Mouse (Mus musculus) limb, embryonic 12.5 days (tissue): ENCODE measurements around the gene Tgm6. TPM values are rescaled to one million over a fixed set of nuclear protein-coding genes. Genes with fewer than 3 reads are reported as not detected.

Experiments
- ATAC-seq: fragments of 200-750 bp; cut with Nextera tagmentation; 2 replicates; pipeline ENCODE4 v1.8.0; 2017; ENCODE audit warnings: low read depth, moderate TSS enrichment; ENCODE audit not compliant: insufficient number of reproducible peaks, insufficient read depth, low FRiP score, low TSS enrichment
- H3K27ac ChIP-seq: fragments of 300-500 bp; sonication (generic); 2 replicates; pipeline ENCODE4 v1.5.1; 2016; ENCODE audit warnings: mild to moderate bottlenecking, moderate library complexity
- H3K27me3 ChIP-seq: fragments of 300-500 bp; sonication (generic); 2 replicates; pipeline ENCODE4 v1.6.1; 2016; ENCODE audit warnings: mild to moderate bottlenecking, moderate library complexity
- H3K36me3 ChIP-seq: fragments of 300-500 bp; sonication (generic); 2 replicates; pipeline ENCODE4 v1.6.1; 2016; ENCODE audit warnings: mild to moderate bottlenecking, moderate library complexity
- H3K4me1 ChIP-seq: fragments of 300-500 bp; sonication (generic); replicated peaks from 2 replicates; pipeline ENCODE4 v1.6.1; 2016
- H3K4me2 ChIP-seq: fragments of 300-500 bp; sonication (generic); 2 replicates; pipeline ENCODE4 v1.6.1; 2016; ENCODE audit warnings: mild to moderate bottlenecking, moderate library complexity
- H3K4me3 ChIP-seq: fragments of 300-500 bp; sonication (generic); replicated peaks from 2 replicates; pipeline ENCODE4 v1.5.1; 2016; ENCODE audit warnings: mild to moderate bottlenecking
- H3K9ac ChIP-seq: fragments of 300-500 bp; sonication (generic); replicated peaks from 2 replicates; pipeline ENCODE4 v1.6.1; 2016; ENCODE audit warnings: mild to moderate bottlenecking, moderate library complexity
- H3K9me3 ChIP-seq: fragments of 300-500 bp; sonication (generic); 2 replicates; pipeline ENCODE4 v1.6.1; 2016; ENCODE audit warnings: mild to moderate bottlenecking, moderate library complexity
- WGBS: fragments of 180-500 bp; shearing (Covaris S2); methylation state at CpG from one replicate; pipeline ENCODE4 v1.1.7; 2016; 5-methylcytosine and 5-hydroxymethylcytosine counted together
- polyA plus RNA-seq: library from polyadenylated mRNA; unstranded; fragments of >200 nt; fragmentation: Nextera tagmentation; extraction: Ambion mirVana; gene quantifications from 2 replicates; pipeline ENCODE4 v1.2.1, GENCODE M21; 2016

Tgm6 gene
- polyA plus RNA-seq, 1 experiment from 2014 or later, result not detected

DNA sequence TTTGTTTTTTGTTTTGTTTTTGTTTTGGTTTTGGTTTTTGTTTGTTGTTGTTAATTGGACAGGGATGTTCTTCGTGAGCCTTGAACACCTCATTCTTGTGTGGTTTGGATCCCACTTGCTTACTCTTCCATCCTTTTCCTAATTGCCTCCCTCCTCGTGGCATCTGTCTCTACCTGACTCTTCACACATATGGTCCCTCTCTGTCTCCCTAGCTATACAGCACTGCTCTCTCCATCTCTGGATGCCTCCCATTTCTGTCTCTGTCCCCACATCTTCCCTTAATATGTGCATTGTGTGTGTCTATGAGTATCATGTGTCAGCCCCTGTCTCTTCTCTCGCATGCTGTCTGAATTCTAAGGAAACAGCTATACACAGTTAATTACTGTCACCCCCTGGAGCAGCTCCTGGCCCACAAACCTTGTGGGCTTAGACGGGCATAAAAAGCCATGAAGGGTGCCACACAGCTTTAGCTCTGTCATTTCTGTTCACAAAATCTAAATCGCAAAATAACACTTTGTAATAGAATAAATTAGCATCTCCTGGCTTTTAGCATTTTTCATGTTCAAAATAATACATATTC is 34.0 kb downstream of the Tgm6 start:
- Histone ChIP-seq H3K36me3 (no peaks in the 10 kb centered on the region), H3K4me1 (no peaks in the 10 kb centered on the region), H3K27me3 (no peaks in the 10 kb centered on the region), H3K9ac (no peak overlapping the region), H3K4me3 (no peak overlapping the region), H3K27ac (no peak overlapping the region), H3K9me3 (0 out of 2 replicates have a peak, but pooled peaks cover 5% of the 10 kb centered on the region), H3K4me2 (no peak overlapping the region)
- 71% methylated on average over 5 of the region's 5 CpGs for WGBS
- ATAC-seq, result no peak

- Histone ChIP-seq H3K4me2 (no peak overlapping the region), H3K36me3 (no peaks in the 10 kb centered on the region), H3K27ac (no peak overlapping the region), H3K4me3 (no peak overlapping the region), H3K27me3 (no peaks in the 10 kb centered on the region), H3K9ac (no peak overlapping the region), H3K9me3 (no peaks in the 10 kb centered on the region), H3K4me1 (no peaks in the 10 kb centered on the region)
- no peak for ATAC-seq
- 91% methylated on average over 3 of the region's 3 CpGs for WGBS
These were observed 43.0 kb downstream of the Tgm6 start for GRCm38 (mm10) chr2:130155171-130155570.

- Histone ChIP-seq H3K27me3 (no peaks in the 10 kb centered on the region), H3K9me3 (no peaks in the 10 kb centered on the region), H3K36me3 (no peaks in the 10 kb centered on the region), H3K9ac (no peak overlapping the region), H3K4me3 (no peak overlapping the region), H3K27ac (no peak overlapping the region), H3K4me2 (no peak overlapping the region), H3K4me1 (no peaks in the 10 kb centered on the region)
- ATAC-seq, result no peak
These were observed 43.6 kb downstream of the Tgm6 start for GRCm38 (mm10) chr2:130155851-130156250.

GRCm38 (mm10) chr2:130157231-130158087 is 45.2 kb downstream of the Tgm6 start:
- Histone ChIP-seq H3K4me3 (no peak overlapping the region), H3K36me3 (no peaks in the 10 kb centered on the region), H3K27me3 (no peaks in the 10 kb centered on the region), H3K4me1 (no peaks in the 10 kb centered on the region), H3K9ac (no peak overlapping the region), H3K9me3 (no peaks in the 10 kb centered on the region), H3K4me2 (no peak overlapping the region), H3K27ac (no peak overlapping the region)
- WGBS, result 83% methylated on average over 14 of the region's 14 CpGs
- no peak for ATAC-seq

- no peaks in the 10 kb centered on the region for H3K4me1 ChIP-seq
- no peak overlapping the region for H3K9ac ChIP-seq
- no peak overlapping the region for H3K4me3 ChIP-seq
- ATAC-seq, result no peak
- H3K4me2 ChIP-seq, result no peak overlapping the region
- no peaks in the 10 kb centered on the region for H3K27me3 ChIP-seq
- 67% methylated on average over 4 of the region's 4 CpGs for WGBS
- no peak overlapping the region for H3K27ac ChIP-seq
- H3K9me3 ChIP-seq, result no peaks in the 10 kb centered on the region
- H3K36me3 ChIP-seq, result no peaks in the 10 kb centered on the region
These were observed 45.8 kb downstream of the Tgm6 start for GRCm38 (mm10) chr2:130158088-130158437.

- H3K27me3 ChIP-seq, result no peaks in the 10 kb centered on the region
- no peak overlapping the region for H3K4me2 ChIP-seq
- H3K36me3 ChIP-seq, result peaks cover 20% of the 10 kb centered on the region
- H3K9ac ChIP-seq, result no peak overlapping the region
- H3K27ac ChIP-seq, result no peak overlapping the region
- 83% methylated on average over 5 of the region's 5 CpGs for WGBS
- no peaks in the 10 kb centered on the region for H3K9me3 ChIP-seq
- no peaks in the 10 kb centered on the region for H3K4me1 ChIP-seq
- H3K4me3 ChIP-seq, result no peak overlapping the region
- ATAC-seq, result no peak
These were observed 50.5 kb downstream of the Tgm6 start for GRCm38 (mm10) chr2:130162701-130163100.

DNA sequence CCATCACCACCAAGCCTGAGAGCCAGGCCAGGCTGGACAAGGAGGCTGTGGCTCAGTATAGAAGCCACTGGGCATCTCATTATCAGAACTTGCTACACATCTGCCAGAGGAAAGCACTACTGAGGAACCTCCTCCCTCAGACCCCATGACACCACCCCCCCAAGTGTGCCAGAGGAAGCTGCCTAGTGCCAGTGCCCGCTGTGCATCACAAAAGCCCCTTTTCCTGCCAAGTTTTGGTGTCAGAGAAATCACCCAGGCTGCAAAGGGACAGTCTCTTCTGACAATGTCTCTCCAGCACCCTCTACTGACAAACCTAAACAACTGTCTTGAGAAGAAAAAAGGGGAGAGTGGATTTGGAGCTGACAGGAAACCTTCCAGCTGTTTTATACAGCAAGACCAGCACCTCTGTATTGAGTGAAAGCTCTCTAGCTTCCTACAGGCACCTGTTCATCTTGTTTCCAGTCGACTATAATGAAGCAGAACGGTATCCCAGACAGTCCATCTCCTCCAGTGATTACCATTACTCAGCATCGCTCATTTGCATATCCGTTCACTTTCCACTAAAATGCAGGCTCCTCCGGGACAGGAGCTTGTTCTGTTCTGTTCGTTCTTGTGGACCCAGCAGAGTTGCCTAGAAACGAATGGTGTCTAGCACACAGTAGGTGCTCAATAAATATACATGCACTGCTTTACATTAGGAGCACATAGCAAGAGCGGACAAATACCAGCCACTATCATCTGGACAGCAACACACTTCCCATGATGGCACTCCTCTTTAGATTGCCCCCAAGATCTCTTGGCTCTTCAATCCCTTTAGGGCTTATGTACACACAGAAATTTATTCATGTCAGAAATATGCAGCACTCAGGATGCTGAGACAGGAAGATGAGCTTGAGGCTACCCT is 54.3 kb downstream of the Tgm6 start:
- H3K9me3 ChIP-seq, result no peaks in the 10 kb centered on the region
- H3K27me3 ChIP-seq, result no peaks in the 10 kb centered on the region
- H3K4me1 ChIP-seq, result no peaks in the 10 kb centered on the region
- no peak overlapping the region for H3K9ac ChIP-seq
- no peak overlapping the region for H3K4me3 ChIP-seq
- ATAC-seq, result no peak
- H3K4me2 ChIP-seq, result no peak overlapping the region
- no peak overlapping the region for H3K27ac ChIP-seq
- H3K36me3 ChIP-seq, result peaks cover 48% of the 10 kb centered on the region
- WGBS, result 68% methylated on average over 9 of the region's 9 CpGs

DNA sequence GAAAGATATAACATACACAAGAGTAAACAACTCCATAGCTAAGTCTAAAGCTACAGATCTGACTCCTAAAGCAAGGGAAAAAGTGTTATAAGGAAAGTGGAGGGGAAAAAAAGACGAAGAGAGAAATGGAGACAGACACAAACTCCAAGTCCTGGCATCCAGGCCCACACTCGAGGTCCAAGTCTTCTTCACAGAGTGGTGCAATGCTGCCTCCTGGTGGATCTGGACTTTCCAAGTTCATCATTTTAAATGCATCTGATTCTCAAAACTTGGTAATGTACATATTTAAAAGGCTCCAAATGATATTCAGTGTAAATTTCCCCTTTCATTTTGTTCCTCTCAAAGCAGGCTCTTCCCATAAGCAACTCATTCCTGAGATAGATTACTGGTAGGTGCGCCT is 55.6 kb downstream of the Tgm6 start:
- H3K9me3 ChIP-seq, result no peaks in the 10 kb centered on the region
- no peaks in the 10 kb centered on the region for H3K27me3 ChIP-seq
- H3K27ac ChIP-seq, result no peak overlapping the region
- no peak for ATAC-seq
- H3K4me2 ChIP-seq, result no peak overlapping the region
- H3K9ac ChIP-seq, result no peak overlapping the region
- H3K4me1 ChIP-seq, result no peaks in the 10 kb centered on the region
- WGBS, result 61% methylated on average over 3 of the region's 3 CpGs
- no peak overlapping the region for H3K4me3 ChIP-seq
- H3K36me3 ChIP-seq, result peaks cover 61% of the 10 kb centered on the region

DNA sequence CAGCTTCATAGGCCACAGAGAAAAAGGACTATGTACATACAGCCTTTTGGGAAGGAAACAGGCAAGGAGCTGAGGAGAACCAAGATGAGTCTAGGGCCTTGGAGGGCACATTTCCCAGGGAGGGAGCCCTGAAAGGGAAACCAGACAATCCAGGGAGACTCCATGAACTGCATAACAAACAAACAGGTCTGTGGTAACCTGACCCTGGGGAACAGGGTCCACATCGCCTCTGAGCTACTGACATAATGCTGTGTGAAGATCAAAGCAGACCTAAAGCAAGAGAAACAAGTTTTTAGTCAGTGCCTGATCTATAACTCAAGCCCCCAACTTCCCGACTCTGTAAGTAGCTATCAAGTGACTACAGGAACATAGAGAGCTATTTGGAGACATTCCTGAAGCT is 59.5 kb downstream of the Tgm6 start:
- peaks cover 3% of the 10 kb centered on the region; the same call in 1 of the 2 replicates for H3K4me1 ChIP-seq
- ATAC-seq, result no peak

DNA sequence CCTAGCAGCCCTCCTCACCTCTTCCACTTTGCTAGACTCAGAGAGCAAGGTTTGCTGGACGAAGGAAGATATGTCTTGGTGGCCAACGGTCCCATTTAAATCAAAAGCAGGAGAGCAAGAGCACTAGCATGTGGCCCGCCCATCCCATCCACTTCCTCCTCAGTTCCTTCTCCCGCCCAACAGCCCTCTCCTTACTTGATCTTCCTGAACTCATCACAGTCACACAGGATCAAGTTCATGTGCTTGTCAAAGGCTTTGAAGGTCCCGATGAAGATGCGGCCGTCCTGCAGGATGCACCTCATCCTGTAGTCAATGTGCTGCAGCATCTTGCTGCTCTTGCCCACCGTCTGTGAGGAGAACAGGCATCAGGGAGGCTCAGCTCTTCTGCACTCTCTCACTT is 64.6 kb downstream of the Tgm6 start:
- peak overlapping the region; percentile 84 for H3K4me2 ChIP-seq
- 80% methylated on average over 8 of the region's 8 CpGs for WGBS
- H3K9me3 ChIP-seq, result no peaks in the 10 kb centered on the region
- no peak overlapping the region for H3K27ac ChIP-seq
- no peak for ATAC-seq
- H3K27me3 ChIP-seq, result no peaks in the 10 kb centered on the region
- peaks cover 52% of the 10 kb centered on the region for H3K36me3 ChIP-seq
- peak overlapping the region; percentile 99 for H3K4me3 ChIP-seq
- peak overlapping the region; percentile 100; the same call in 1 of the 2 replicates for H3K9ac ChIP-seq
- H3K4me1 ChIP-seq, result peaks cover 16% of the 10 kb centered on the region

More for the DNA sequence above, 59.5 kb downstream of the Tgm6 start:
- Histone ChIP-seq H3K36me3 (peaks cover 80% of the 10 kb centered on the region), H3K9ac (no peak overlapping the region), H3K4me3 (no peak overlapping the region), H3K4me2 (no peak overlapping the region), H3K9me3 (no peaks in the 10 kb centered on the region), H3K27ac (no peak overlapping the region), H3K27me3 (no peaks in the 10 kb centered on the region)
- WGBS, result 55% methylated on average over 2 of the region's 2 CpGs

DNA sequence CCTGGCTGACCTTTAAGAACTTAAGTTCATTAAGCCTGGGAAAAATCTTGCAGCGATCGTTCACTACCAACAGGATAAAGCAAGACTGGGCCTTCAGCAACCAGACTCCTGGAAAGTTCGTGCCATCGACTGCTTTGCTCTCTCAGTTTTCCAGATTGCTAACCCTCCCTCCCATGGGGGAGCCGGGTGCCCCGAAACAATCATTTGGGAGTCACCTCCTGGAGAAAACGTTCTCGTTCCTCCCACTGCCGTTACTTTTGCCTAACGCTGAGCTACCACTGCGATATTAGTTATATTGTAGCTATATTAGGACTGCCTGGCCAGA is 66.1 kb downstream of the Tgm6 start:
- Histone ChIP-seq H3K9ac (peak overlapping the region; percentile 100), H3K36me3 (peaks cover 37% of the 10 kb centered on the region), H3K4me2 (peak overlapping the region; percentile 84), H3K27me3 (no peaks in the 10 kb centered on the region), H3K4me1 (peaks cover 16% of the 10 kb centered on the region), H3K4me3 (peak overlapping the region; percentile 99), H3K27ac (peak overlapping the region; percentile 99), H3K9me3 (no peaks in the 10 kb centered on the region)
- no peak for ATAC-seq
- under 1% methylated on average over 11 of the region's 11 CpGs for WGBS
